15 mouse cellular contexts compared by ENCODE assay signal in genomic region chr5:62815741-62816140, GRCm38 (mm10). TPM values are rescaled to one million over a fixed set of nuclear protein-coding genes. Genes with fewer than 3 reads are reported as not detected.
DNase-seq lines count a peak whose midpoint lies in the region; ATAC-seq and TF ChIP-seq lines count a peak whose summit lies in the region.
"Had no signal": no experiment of that assay in that cellular context is flagged by ENCODE, and none has a peak within 500 bp of the region (broad histone marks: within the 10 kb centered on the region; RNA-seq: fewer than 3 reads in every experiment).

No protein-coding gene starts in this region.

- ATAC-seq in heart, embryonic 11.5 days (replicated peaks; ENCODE audit: insufficient number of reproducible peaks, low FRiP score, low TSS enrichment): no peak
- ATAC-seq in hindbrain, embryonic 12.5 days (ENCODE audit: low FRiP score): no peak
- ATAC-seq: midbrain, embryonic 16.5 days had no signal

- no peaks in the 10 kb centered on the region for H3K4me1 ChIP-seq in MEL (ENCODE audit: control insufficient read depth in 1 of 2, insufficient read depth in 2 of 2, low read length in 2 of 2)
- no peaks in the 10 kb centered on the region for H3K4me1 ChIP-seq in heart, embryonic 11.5 days (ENCODE audit: control insufficient read depth, insufficient read depth, low read length)
- no peaks in the 10 kb centered on the region for H3K4me1 ChIP-seq in hindbrain, embryonic 12.5 days
- H3K4me1 ChIP-seq: heart, embryonic 13.5 days had no signal

- no peak for TF ChIP-seq POLR2A in MEL (IDR thresholded peaks at IDR 0.05; ENCODE audit: control insufficient read depth in 1 of 2, insufficient read depth in 1 of 2, low read depth in 1 of 2, low read length in 2 of 2, poor library complexity in 1 of 2)

- no peaks in the 10 kb centered on the region for H3K9me3 ChIP-seq in MEL (replicated peaks; ENCODE audit: insufficient read depth, low read length)
- H3K9me3 ChIP-seq in heart, embryonic 11.5 days (replicated peaks; ENCODE audit: control insufficient read depth, low read length): no peaks in the 10 kb centered on the region
- no peaks in the 10 kb centered on the region for H3K9me3 ChIP-seq in hindbrain, embryonic 12.5 days (replicated peaks)
- H3K9me3 ChIP-seq: heart, embryonic 13.5 days had no signal

- DNase-seq in spleen, postnatal 36 days (ENCODE audit: low spot score in 2 of 2): peak; percentile 52 to 61
- no peak for DNase-seq in spleen, postnatal 10 days (ENCODE audit: low spot score in 2 of 2)
- peak; percentile 19 for DNase-seq in MEL (ENCODE audit: low read depth, low spot score)
- peak; percentile 60 for DNase-seq in large intestine, adult 2 months (ENCODE audit: low read depth, low spot score)
- no peak for DNase-seq in adrenal gland, postnatal 10 days
- DNase-seq: adrenal gland, postnatal 14 days; cerebellum, adult 11 months; lung, postnatal 10 days had no signal

- H3K79me2 ChIP-seq in MEL (ENCODE audit: control insufficient read depth, insufficient read depth, low read length, poor library complexity): no peaks in the 10 kb centered on the region

- no peak overlapping the region for H3K4me3 ChIP-seq in MEL (ENCODE audit: control insufficient read depth in 1 of 2, insufficient read depth in 1 of 2, low read depth in 2 of 2, low read length in 2 of 2)
- H3K4me3 ChIP-seq in heart, embryonic 11.5 days (ENCODE audit: low read depth, low read length): no peak overlapping the region
- no peak overlapping the region for H3K4me3 ChIP-seq in hindbrain, embryonic 12.5 days
- H3K4me3 ChIP-seq: heart, embryonic 13.5 days had no signal

- TF ChIP-seq RAD21 in MEL (IDR thresholded peaks at IDR 0.05; ENCODE audit: low read depth, low read length): no peak

- no peak overlapping the region for H3K9ac ChIP-seq in MEL (ENCODE audit: control insufficient read depth, low read depth, low read length, poor library complexity, severe bottlenecking)
- no peak overlapping the region for H3K9ac ChIP-seq in heart, embryonic 11.5 days (ENCODE audit: low read depth, low read length)
- no peak overlapping the region for H3K9ac ChIP-seq in hindbrain, embryonic 12.5 days
- H3K9ac ChIP-seq: heart, embryonic 13.5 days had no signal

- no peak for TF ChIP-seq EP300 in MEL (IDR thresholded peaks at IDR 0.05; ENCODE audit: low read depth in 1 of 2, low read length in 2 of 2)

- TF ChIP-seq CTCF in MEL (IDR thresholded peaks at IDR 0.05 in 2 of 3, conservative IDR thresholded peaks at IDR 0.05 in 1 of 3; ENCODE audit: control insufficient read depth in 1 of 3, insufficient read depth in 1 of 3, low read depth in 2 of 3, low read length in 3 of 3, poor library complexity in 1 of 3, severe bottlenecking in 1 of 3): no peak

- H3K27me3 ChIP-seq in MEL (ENCODE audit: control insufficient read depth in 1 of 2, insufficient read depth in 2 of 2, low read length in 2 of 2): no peaks in the 10 kb centered on the region
- no peaks in the 10 kb centered on the region for H3K27me3 ChIP-seq in heart, embryonic 11.5 days (ENCODE audit: control insufficient read depth, insufficient read depth, low read length)
- no peaks in the 10 kb centered on the region for H3K27me3 ChIP-seq in hindbrain, embryonic 12.5 days
- H3K27me3 ChIP-seq: heart, embryonic 13.5 days had no signal

- WGBS in large intestine, adult 2 months: 30% methylated on average over 1 of the region's 1 CpGs
- 64% methylated on average over 1 of the region's 1 CpGs for WGBS in heart, embryonic 11.5 days (ENCODE audit: insufficient replicate concordance)
- WGBS in hindbrain, embryonic 12.5 days: 82% methylated on average over 1 of the region's 1 CpGs

- H3K4me2 ChIP-seq in heart, embryonic 11.5 days: no peak overlapping the region
- H3K4me2 ChIP-seq in hindbrain, embryonic 12.5 days (replicated peaks): no peak overlapping the region
- H3K4me2 ChIP-seq: heart, embryonic 13.5 days; liver, embryonic 11.5 days had no signal

- no peak overlapping the region for H3K27ac ChIP-seq in MEL (ENCODE audit: control insufficient read depth, low read depth, low read length)
- H3K27ac ChIP-seq in heart, embryonic 11.5 days (ENCODE audit: low read depth, low read length): no peak overlapping the region
- H3K27ac ChIP-seq in hindbrain, embryonic 12.5 days: no peak overlapping the region
- H3K27ac ChIP-seq: heart, embryonic 13.5 days; kidney, postnatal 0 days had no signal

- no peaks in the 10 kb centered on the region for H3K36me3 ChIP-seq in MEL (ENCODE audit: control insufficient read depth in 1 of 2, insufficient read depth in 2 of 2, low read length in 2 of 2)
- no peaks in the 10 kb centered on the region for H3K36me3 ChIP-seq in heart, embryonic 11.5 days (ENCODE audit: control insufficient read depth, insufficient read depth, low read length)
- H3K36me3 ChIP-seq in hindbrain, embryonic 12.5 days: no peaks in the 10 kb centered on the region
- H3K36me3 ChIP-seq: heart, embryonic 13.5 days had no signal

TF ChIP-seq in MEL, 35 proteins besides CTCF, POLR2A, EP300 and RAD21:
- TF ChIP-seq UBTF (IDR thresholded peaks at IDR 0.05; ENCODE audit: borderline replicate concordance, insufficient read depth, low read depth, low read length) (no peak), NELFE (IDR thresholded peaks at IDR 0.05; ENCODE audit: low read depth, low read length) (no peak), GATA1 (IDR thresholded peaks at IDR 0.05; ENCODE audit: low read depth, low read length) (no peak), BHLHE40 (IDR thresholded peaks at IDR 0.05; ENCODE audit: borderline replicate concordance, low read depth, low read length) (no peak), CHD2 (IDR thresholded peaks at IDR 0.05; ENCODE audit: low read length) (no peak), ETS1 (IDR thresholded peaks at IDR 0.05; ENCODE audit: low read depth, low read length) (peak; percentile 47; the same call in 1 of the 2 replicates)

RNA-seq across cellular contexts. Expression of gene Dthd1, which starts 2.1 kb away (rescaled TPM):
- not detected in 2 replicates for total RNA-seq in MEL (2012; rRNA removed)
- polyA plus RNA-seq in MEL (2012; ENCODE audit: insufficient read depth in 1 of 2, insufficient read length in 2 of 2, low read depth in 1 of 2, low replicate concordance in 2 of 2, missing spikeins in 1 of 2): not detected
- polyA plus RNA-seq in large intestine, adult 2 months (2012; rRNA removed): not detected in 2 replicates
- polyA plus RNA-seq in heart, embryonic 11.5 days (2014; fragmentation: Nextera tagmentation; extraction: Ambion mirVana): 0.42 and 0.52 TPM in 2 replicates
- polyA plus RNA-seq in hindbrain, embryonic 12.5 days (2016; fragmentation: Nextera tagmentation; extraction: Ambion mirVana): not detected in 2 replicates
- not detected for total RNA-seq in adrenal gland, postnatal 10 days (2021)
- total RNA-seq: adrenal gland, postnatal 14 days had no signal
- polyA plus RNA-seq: heart, embryonic 13.5 days; kidney, postnatal 0 days; liver, embryonic 11.5 days; midbrain, embryonic 16.5 days; small intestine, adult 2 months had no signal

RNA-seq across cellular contexts. Expression of gene Arap2, which starts 49.8 kb away (rescaled TPM):
- total RNA-seq in MEL (2012; rRNA removed): not detected in 2 replicates
- polyA plus RNA-seq in MEL (2012; ENCODE audit: insufficient read depth in 1 of 2, insufficient read length in 2 of 2, low read depth in 1 of 2, low replicate concordance in 2 of 2, missing spikeins in 1 of 2): not detected
- 4.5 and 6.3 TPM in 2 replicates for polyA plus RNA-seq in large intestine, adult 2 months (2012; rRNA removed)
- polyA plus RNA-seq in heart, embryonic 11.5 days (2014; fragmentation: Nextera tagmentation; extraction: Ambion mirVana): 4.2 and 4.7 TPM in 2 replicates
- 3.0 and 4.4 TPM in 2 replicates for polyA plus RNA-seq in hindbrain, embryonic 12.5 days (2016; fragmentation: Nextera tagmentation; extraction: Ambion mirVana)
- 1 to 10 TPM; 7.8 to 9.6 TPM for total RNA-seq in adrenal gland, postnatal 10 days (2021)

Comparison
In these comparisons a context has a peak if more than half of its experiments do, and no peak if none do; other contexts are left out.
1. DNase-seq: peak in spleen, postnatal 36 days (2 of 2), MEL (single experiment) and large intestine, adult 2 months (single experiment); none in spleen, postnatal 10 days (0 of 2) and adrenal gland, postnatal 10 days (single experiment).